Mouse (Mus musculus) T-helper 17 cell (primary cell): ENCODE measurements around the gene Myh6.

Source experiments
- in situ Hi-C, 2 experiments: fragments of 300-600 bp; cut with MboI, MseI; formaldehyde crosslinking; loops; 1 replicate in 1 of 2; 2 replicates in 1 of 2; pipeline ENCODE4 v1.15.1; 2025; ENCODE audit warnings: high pct_unique_total_duplicates in 2 of 2

The Myh6 gene

GRCm38 (mm10) chr14:54893651-54894181, 73.0 kb downstream of the Myh6 start:
- in situ Hi-C loops: no loop called here

GRCm38 (mm10) chr14:54892200-54892599, 74.5 kb downstream of the Myh6 start, which contains the start of gene Pabpn1:
Pabpn1 (plus strand) TSS chr14:54892500.
- in situ Hi-C loops: no loop called here
